Mouse (Mus musculus) embryonic facial prominence, embryonic 15.5 days (tissue): ENCODE results near the gene Lat2. TPM values are rescaled to one million over a fixed set of nuclear protein-coding genes. Genes with fewer than 3 reads are reported as not detected.

Experiments
- ATAC-seq: fragments of 200-750 bp; cut with Nextera tagmentation; 2 replicates; pipeline ENCODE4 v1.8.0; 2017; ENCODE audit warnings: low read depth, moderate TSS enrichment; ENCODE audit not compliant: insufficient number of reproducible peaks, low FRiP score, low TSS enrichment
- H3K27ac ChIP-seq: fragments of 300-500 bp; sonication (generic); replicated peaks from 2 replicates; pipeline ENCODE4 v1.5.1; 2015; ENCODE audit warnings: mild to moderate bottlenecking, inconsistent platforms
- H3K27me3 ChIP-seq: fragments of 300-500 bp; sonication (generic); 2 replicates; pipeline ENCODE4 v1.6.1; 2015; ENCODE audit warnings: inconsistent platforms
- H3K36me3 ChIP-seq: fragments of 300-500 bp; sonication (generic); 2 replicates; pipeline ENCODE4 v1.6.1; 2015; ENCODE audit warnings: mild to moderate bottlenecking, inconsistent platforms
- H3K4me1 ChIP-seq: fragments of 300-500 bp; sonication (generic); 2 replicates; pipeline ENCODE4 v1.6.1; 2015; ENCODE audit warnings: inconsistent platforms
- H3K4me2 ChIP-seq: fragments of 300-500 bp; sonication (generic); replicated peaks from 2 replicates; pipeline ENCODE4 v1.6.1; 2015; ENCODE audit warnings: mild to moderate bottlenecking, inconsistent platforms
- H3K4me3 ChIP-seq: fragments of 300-500 bp; sonication (generic); replicated peaks from 2 replicates; pipeline ENCODE4 v1.5.1; 2015; ENCODE audit warnings: mild to moderate bottlenecking, inconsistent platforms
- H3K9ac ChIP-seq: fragments of 300-500 bp; sonication (generic); 2 replicates; pipeline ENCODE4 v1.6.1; 2015; ENCODE audit warnings: inconsistent platforms
- H3K9me3 ChIP-seq: fragments of 300-500 bp; sonication (generic); replicated peaks from 2 replicates; pipeline ENCODE4 v1.6.1; 2016; ENCODE audit warnings: inconsistent platforms
- WGBS: fragments of 180-500 bp; shearing (Covaris S2); methylation state at CpG from one replicate; pipeline ENCODE4 v1.1.7; 2015; 5-methylcytosine and 5-hydroxymethylcytosine counted together
- polyA plus RNA-seq: library from polyadenylated mRNA; unstranded; fragments of >200 nt; fragmentation: Nextera tagmentation; extraction: Ambion mirVana; gene quantifications from 2 replicates; pipeline ENCODE4 v1.2.1, GENCODE M21; 2015

The Lat2 gene
- polyA plus RNA-seq, 1 experiment from 2014 or later, result 4.6 TPM

DNA sequence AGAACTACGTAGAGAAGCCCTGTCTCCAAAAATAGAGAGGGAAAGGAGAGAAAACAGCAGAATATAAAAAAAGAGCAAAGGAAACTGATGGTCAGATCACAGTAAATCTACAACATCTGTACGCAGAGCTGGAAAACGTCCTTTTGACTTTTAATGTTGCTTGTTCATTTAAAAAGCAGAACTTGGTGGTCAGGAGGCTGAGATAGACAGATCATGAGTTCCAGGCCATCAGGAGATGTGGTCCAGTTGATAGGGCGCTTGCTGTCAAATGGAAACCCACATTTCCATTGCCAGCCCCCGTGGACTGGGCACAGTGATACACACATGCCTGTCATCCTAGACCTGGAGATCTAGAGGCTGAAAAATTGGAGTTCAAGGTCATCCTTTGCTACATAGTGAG, 30.0 kb downstream of the Lat2 start:
- no peak overlapping the region for H3K4me3 ChIP-seq
- H3K27ac ChIP-seq, result no peak overlapping the region
- ATAC-seq, result no peak
- no peaks in the 10 kb centered on the region for H3K9me3 ChIP-seq
- 84% methylated on average over 5 of the region's 5 CpGs for WGBS
- H3K4me1 ChIP-seq, result peaks cover 16% of the 10 kb centered on the region
- no peaks in the 10 kb centered on the region for H3K27me3 ChIP-seq
- peaks cover 17% of the 10 kb centered on the region for H3K36me3 ChIP-seq
- no peak overlapping the region for H3K4me2 ChIP-seq
- H3K9ac ChIP-seq, result no peak overlapping the region

DNA sequence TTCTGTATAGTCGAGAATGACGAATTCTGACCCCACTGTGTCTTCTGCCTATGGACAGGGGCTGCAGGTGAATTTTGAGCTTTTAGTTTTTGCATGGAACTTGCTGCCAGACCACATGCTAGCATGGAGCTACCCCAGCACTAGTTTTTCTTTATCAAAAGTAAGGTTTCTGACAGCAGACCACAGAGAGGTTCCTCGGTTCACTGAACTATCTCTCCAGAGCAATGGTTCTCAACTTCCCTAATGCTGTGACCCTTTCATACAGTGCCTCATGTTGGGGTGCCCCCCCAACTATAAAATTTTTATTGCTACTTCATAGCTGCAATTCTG, 31.0 kb downstream of the Lat2 start:
- Histone ChIP-seq H3K9me3 (no peaks in the 10 kb centered on the region), H3K4me1 (peaks cover 16% of the 10 kb centered on the region), H3K36me3 (peaks cover 15% of the 10 kb centered on the region), H3K27ac (no peak overlapping the region), H3K27me3 (no peaks in the 10 kb centered on the region), H3K4me2 (peak overlapping the region; percentile 77), H3K4me3 (peak overlapping the region; percentile 98), H3K9ac (no peak overlapping the region)
- WGBS, result 64% methylated on average over 3 of the region's 3 CpGs
- ATAC-seq, result no peak

DNA sequence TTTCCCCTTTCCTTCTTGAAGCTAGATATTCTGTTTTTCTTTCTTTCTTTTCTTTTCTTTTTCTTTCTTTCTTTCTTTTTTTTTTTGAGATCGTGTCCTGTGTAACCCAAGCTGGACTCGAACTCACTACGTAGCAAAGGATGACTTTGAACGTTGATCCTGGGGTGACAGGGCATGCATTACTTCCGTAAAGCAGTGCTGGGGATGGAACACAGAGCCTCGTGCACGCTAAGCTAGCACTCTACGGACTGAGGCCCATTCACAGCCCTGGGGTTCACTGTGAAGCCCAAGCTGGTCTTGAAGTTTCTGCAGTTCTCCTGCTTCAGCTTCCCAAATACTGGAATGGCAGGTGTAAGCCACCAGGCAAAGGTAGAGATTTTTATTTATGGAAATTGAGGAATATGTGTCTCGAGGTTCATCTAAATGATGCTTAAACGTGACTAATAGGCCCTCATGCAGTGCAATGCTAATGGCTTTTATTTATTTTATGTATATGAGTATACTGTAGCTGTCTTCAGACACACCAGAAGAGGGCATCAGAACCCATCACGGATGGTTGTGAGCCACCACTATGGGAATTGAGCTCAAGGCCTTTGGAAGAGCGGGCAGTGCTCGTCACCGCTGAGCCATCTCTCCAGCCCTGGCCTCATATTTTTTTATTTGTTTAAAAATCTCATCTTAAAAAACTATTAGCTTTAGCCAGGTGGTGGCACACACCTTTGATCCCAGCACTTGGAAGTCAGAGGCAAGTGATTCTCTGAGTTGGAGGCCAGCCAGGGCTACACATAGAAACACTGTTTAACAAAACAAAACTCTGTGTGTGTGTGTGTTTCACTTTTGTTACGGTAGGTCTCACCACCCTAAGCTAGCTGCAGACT, 31.6 kb downstream of the Lat2 start:
- no peak for ATAC-seq
- Histone ChIP-seq H3K27me3 (no peaks in the 10 kb centered on the region), H3K27ac (0 out of 2 replicates have a peak overlapping the region, but pooled peaks have one; percentile 59), H3K9me3 (no peaks in the 10 kb centered on the region), H3K9ac (peak overlapping the region; percentile 87), H3K4me3 (peak overlapping the region; percentile 98), H3K36me3 (peaks cover 10% of the 10 kb centered on the region; the same call in 1 of the 2 replicates), H3K4me1 (peaks cover 16% of the 10 kb centered on the region), H3K4me2 (peak overlapping the region; percentile 77)
- 25% methylated on average over 15 of the region's 15 CpGs for WGBS

DNA sequence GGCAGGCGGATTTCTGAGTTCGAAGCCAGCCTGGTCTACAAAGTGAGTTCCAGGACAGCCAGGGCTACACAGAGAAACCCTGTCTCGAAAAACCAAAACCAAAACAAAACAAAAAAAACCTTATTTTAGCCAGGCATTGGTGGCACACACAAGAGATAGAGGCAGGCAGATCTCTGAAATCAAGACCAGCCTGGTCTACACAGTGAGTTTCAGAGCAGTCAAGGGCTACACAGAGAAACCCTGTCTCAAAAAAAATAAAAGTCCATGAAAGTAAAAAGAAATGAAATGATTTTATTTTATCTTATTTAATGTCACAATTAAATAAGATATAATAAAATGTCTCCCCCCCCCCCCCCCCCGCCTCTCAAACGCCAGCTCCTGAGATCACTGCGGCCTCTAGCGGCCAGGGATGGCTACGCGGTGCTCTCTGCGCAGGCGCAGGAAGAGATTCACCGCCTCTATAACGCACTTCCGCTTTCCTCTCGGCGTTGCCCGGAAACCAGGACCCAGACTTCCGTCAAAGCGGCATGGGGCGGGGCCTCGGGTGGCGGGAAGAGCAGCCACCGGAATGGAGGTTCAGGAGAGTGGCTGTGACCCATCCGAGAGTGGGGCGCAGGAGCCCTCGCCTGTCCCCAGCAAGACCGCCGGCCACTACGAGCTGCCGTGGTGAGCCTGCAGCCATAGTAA, 32.5 kb downstream of the Lat2 start:
- peak overlapping the region; percentile 59; the same call in 1 of the 2 replicates for H3K27ac ChIP-seq
- H3K4me1 ChIP-seq, result peaks cover 16% of the 10 kb centered on the region
- no peaks in the 10 kb centered on the region for H3K27me3 ChIP-seq
- ATAC-seq, result peak; percentile 91
- H3K9ac ChIP-seq, result peak overlapping the region; percentile 87
- no peaks in the 10 kb centered on the region for H3K9me3 ChIP-seq
- H3K4me3 ChIP-seq, result peak overlapping the region; percentile 98
- WGBS, result 8% methylated on average over 28 of the region's 30 CpGs
- H3K4me2 ChIP-seq, result peak overlapping the region; percentile 77
- H3K36me3 ChIP-seq, result peaks cover 8% of the 10 kb centered on the region; the same call in 1 of the 2 replicates

DNA sequence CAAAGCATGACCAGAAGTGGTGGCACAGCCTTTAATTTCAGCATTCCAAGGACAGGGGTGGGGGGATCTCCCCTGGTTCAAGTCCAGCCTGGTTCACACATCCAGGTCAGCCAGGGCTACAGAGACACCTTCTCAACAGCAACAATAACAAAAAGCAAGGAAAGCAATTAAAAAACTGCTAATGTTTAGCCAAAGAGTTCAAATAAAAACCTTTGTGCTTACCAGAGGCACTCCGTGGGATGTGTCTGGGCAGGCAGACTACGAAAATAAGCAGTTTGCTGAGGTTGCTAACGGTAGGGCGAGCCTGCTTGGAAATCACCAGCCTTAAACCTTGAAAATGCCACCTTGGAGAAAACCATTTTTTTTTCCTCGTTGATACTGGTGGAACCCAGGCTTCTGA, 33.7 kb downstream of the Lat2 start, which contains the start of gene Rfc2:
Gene Rfc2, plus strand, starts transcription at position 221 of the 400 bp plus-strand sequence.
- Histone ChIP-seq H3K9ac (no peak within 1 kb of the TSS), H3K4me1 (peaks cover 16% of the 10 kb centered on the region), H3K27ac (peak within 1 kb of the TSS; percentile 58), H3K27me3 (no peaks in the 10 kb centered on the region), H3K4me3 (no peak within 1 kb of the TSS), H3K36me3 (no peaks in the 10 kb centered on the region), H3K9me3 (no peaks in the 10 kb centered on the region), H3K4me2 (no peak within 1 kb of the TSS)
- WGBS, result 67% methylated on average over 5 of the region's 5 CpGs
- no peak for ATAC-seq

DNA sequence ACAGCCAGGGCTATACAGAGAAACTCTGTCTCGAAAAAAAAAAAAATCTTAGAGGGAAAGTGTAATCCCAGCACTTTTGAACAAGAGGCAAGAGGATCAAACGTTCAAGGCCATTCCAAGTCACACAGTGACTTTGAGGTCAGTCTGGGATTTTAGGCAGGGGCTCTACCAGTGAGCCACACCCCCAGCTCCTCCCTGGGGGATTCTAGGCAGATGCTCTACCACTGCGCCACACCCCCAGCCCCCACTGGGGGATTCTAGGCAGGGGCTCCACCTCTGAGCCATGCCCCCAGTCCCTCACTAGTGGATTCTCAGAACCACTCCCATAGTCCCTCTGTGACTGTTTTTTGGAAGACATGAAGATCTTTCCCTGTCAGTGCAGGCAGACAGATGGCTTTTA, 35.7 kb downstream of the Lat2 start:
- Histone ChIP-seq H3K4me2 (no peak overlapping the region), H3K36me3 (no peaks in the 10 kb centered on the region), H3K4me1 (peaks cover 12% of the 10 kb centered on the region), H3K9ac (no peak overlapping the region), H3K9me3 (no peaks in the 10 kb centered on the region), H3K4me3 (no peak overlapping the region), H3K27ac (no peak overlapping the region), H3K27me3 (no peaks in the 10 kb centered on the region)
- no peak for ATAC-seq
- WGBS, result 59% methylated on average over 3 of the region's 3 CpGs

DNA sequence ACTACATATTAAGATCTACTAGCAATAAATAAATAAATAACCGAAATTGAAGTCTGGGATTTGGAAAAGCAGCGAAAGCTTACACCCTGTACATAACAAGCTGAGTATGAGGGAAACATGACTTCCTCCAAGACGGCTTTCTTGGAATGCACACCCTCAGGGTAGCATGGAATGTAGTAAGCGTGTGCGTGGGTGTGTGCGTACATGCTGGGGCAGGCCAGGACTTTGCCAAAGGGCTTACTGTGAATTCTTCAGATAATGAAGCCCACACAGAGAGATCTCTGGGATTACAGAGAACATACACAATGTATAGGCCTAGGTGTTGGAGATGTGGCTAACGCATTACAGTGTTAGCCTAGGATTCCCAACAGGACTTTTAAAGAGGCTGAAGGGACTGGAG, 37.3 kb downstream of the Lat2 start:
- WGBS, result 53% methylated on average over 7 of the region's 7 CpGs
- no peak overlapping the region for H3K9ac ChIP-seq
- H3K36me3 ChIP-seq, result no peaks in the 10 kb centered on the region
- no peak overlapping the region for H3K4me2 ChIP-seq
- no peak overlapping the region for H3K4me3 ChIP-seq
- H3K4me1 ChIP-seq, result peaks cover 7% of the 10 kb centered on the region
- H3K9me3 ChIP-seq, result no peaks in the 10 kb centered on the region
- H3K27me3 ChIP-seq, result no peaks in the 10 kb centered on the region
- ATAC-seq, result 0 out of 2 replicates have a peak, but pooled peaks have one; percentile 39
- peak overlapping the region; percentile 48 for H3K27ac ChIP-seq

DNA sequence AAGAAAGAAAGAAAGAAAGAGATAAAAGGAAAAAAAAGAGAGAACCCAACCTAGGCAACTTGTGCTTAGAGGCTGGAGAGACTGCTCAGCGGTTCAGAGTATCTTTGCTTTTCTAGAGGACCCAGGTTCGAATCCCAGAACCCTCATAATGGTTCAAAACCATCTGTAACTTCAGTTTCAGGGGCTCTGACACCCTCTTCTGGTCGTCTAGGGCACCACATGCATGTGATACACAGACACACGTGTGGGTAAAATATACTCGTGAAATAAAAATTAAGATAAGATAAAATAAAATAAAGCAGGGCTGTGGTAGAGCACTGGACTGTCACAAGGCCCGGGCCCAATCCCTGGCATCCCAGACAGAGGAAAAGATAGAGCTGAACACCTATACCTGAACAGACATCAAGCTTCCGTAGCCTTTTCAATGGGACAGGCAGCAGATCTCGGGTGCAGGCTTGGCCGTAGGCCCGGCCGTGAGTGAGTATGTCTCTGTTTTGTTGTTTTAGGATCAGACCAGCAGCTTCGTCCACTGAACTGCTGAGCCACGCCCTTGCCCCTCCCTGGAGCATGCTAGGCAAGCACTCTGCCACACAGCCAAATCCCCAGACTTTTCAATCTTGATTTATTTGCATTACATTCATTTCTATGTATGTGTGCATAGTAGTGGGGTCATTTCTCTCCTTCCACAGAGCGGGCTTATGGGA, 38.2 kb downstream of the Lat2 start:
- no peak overlapping the region for H3K4me2 ChIP-seq
- H3K36me3 ChIP-seq, result no peaks in the 10 kb centered on the region
- no peak overlapping the region for H3K4me3 ChIP-seq
- peak overlapping the region; percentile 48; the same call in 1 of the 2 replicates for H3K27ac ChIP-seq
- 69% methylated on average over 14 of the region's 14 CpGs for WGBS
- H3K9me3 ChIP-seq, result no peaks in the 10 kb centered on the region
- H3K9ac ChIP-seq, result no peak overlapping the region
- peaks cover 12% of the 10 kb centered on the region for H3K4me1 ChIP-seq
- no peak for ATAC-seq
- no peaks in the 10 kb centered on the region for H3K27me3 ChIP-seq

DNA sequence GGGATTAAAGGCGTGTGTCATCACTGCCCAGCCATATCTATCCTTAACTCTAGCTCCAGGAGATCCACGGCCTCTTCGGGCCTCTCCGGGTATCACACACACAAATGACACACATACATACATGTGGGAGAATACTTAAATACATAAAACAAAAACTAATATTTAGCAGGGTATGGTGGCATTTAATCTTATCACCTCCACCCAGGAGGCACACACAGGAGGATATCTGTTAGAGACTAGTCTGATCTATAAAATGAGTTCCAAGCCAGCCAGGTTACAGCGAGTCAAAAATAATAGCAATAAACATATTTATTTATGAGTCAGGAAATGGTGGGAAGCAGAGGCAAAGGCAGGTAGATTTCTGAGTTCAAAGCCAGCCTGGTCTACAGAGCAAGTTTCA, 39.0 kb downstream of the Lat2 start:
- no peak for ATAC-seq

DNA sequence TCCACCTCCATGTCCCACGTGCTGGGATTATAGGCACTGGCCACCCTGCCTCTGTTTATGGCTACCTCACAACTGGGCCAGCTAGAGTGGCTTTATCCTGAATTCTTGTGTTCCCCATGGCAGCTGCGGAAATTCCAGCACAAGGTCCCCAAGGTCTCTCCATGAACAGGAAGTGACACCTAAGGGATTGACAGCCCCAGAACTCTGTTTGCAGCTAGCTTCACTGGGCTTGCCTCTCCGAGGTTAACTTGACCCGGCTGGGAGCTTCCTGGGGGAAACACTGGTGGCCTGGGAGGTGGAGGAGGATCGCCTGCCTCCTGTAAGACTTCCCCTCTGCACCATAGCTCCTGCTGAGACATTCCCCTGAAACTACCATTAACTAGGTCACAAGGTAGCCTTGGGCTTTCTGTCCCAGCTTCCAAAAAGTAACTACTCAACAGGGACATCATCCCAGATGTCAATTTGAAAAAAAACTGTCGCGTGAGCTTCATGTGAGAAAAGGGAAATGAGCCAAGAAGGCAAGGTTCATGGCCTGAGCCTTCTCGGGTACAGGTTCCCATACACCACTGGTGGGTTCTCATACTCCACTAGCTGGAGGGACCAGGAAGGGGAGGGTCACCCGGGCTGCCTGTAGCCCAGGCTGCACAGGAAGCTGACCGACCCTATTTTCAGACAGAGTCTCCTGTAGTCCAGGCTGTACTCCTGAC, 42.2 kb downstream of the Lat2 start:
- 36% methylated on average over 10 of the region's 10 CpGs for WGBS
- Histone ChIP-seq H3K4me3 (peak overlapping the region; percentile 54), H3K27me3 (no peaks in the 10 kb centered on the region), H3K4me1 (peaks cover 30% of the 10 kb centered on the region), H3K27ac (peak overlapping the region; percentile 91), H3K36me3 (no peaks in the 10 kb centered on the region), H3K9me3 (no peaks in the 10 kb centered on the region), H3K4me2 (peak overlapping the region; percentile 82), H3K9ac (peak overlapping the region; percentile 15; the same call in 1 of the 2 replicates)
- ATAC-seq, result no peak

More for the DNA sequence above, 39.0 kb downstream of the Lat2 start:
- Histone ChIP-seq H3K9me3 (no peaks in the 10 kb centered on the region), H3K9ac (no peak overlapping the region), H3K36me3 (no peaks in the 10 kb centered on the region), H3K4me2 (no peak overlapping the region), H3K4me1 (peaks cover 19% of the 10 kb centered on the region), H3K27ac (no peak overlapping the region), H3K27me3 (no peaks in the 10 kb centered on the region), H3K4me3 (no peak overlapping the region)
- WGBS, result 95% methylated on average over 5 of the region's 5 CpGs
